Mouse (Mus musculus) WW6 (cell line): ENCODE data around the gene Clec4b1.
"Not testable (repeated sequence)": the region's sequence is repeated elsewhere in the genome, so short reads cannot be mapped to it uniquely, and the experiment has no call there.

Experiments used
- DNase-seq: peaks from one replicate; pipeline ENCODE4 v3.0.0-alpha.2; 2013; ENCODE audit warnings: low read depth, low spot score

Clec4b1 gene

DNA sequence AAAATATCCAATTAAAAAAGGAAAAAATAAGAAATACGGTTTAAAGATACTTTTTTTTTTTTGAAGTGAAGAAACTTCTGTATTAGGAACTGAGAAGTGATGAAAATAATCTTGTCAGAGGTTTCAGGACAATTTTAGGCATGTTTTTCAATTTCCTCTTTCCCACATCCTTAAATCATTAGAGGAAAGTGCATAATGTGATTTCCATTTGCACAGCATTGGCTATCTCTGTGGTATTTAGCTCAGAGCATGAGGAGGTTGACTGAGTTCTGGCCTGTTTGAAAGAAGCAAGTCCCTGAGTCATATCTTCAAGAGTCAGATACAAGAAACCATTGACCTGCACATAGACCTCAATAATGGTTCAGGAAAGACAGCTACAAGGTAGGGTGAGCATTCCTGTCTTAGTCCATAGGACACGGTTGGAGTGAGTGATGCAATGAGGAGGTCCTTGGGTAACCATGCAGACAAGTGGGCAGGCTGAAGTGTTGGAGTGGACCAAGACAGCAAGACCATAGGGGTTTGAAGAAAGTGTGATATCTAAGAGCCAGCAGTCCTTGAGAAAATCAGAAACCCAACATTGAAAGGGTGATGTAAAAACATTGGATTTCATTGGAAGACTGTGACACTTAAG lies at the start of gene Clec4b1:
Clec4b1 (plus strand) TSS at position 221 of the 631 bp plus-strand sequence.
- no peak for DNase-seq

- not testable (repeated sequence) for DNase-seq
Observed at GRCm38 (mm10) chr6:123004696-123005095, 45.1 kb upstream of the Clec4b1 start.

- no peak for DNase-seq
Observed at GRCm38 (mm10) chr6:123005591-123005990, 44.2 kb upstream of the Clec4b1 start.

DNA sequence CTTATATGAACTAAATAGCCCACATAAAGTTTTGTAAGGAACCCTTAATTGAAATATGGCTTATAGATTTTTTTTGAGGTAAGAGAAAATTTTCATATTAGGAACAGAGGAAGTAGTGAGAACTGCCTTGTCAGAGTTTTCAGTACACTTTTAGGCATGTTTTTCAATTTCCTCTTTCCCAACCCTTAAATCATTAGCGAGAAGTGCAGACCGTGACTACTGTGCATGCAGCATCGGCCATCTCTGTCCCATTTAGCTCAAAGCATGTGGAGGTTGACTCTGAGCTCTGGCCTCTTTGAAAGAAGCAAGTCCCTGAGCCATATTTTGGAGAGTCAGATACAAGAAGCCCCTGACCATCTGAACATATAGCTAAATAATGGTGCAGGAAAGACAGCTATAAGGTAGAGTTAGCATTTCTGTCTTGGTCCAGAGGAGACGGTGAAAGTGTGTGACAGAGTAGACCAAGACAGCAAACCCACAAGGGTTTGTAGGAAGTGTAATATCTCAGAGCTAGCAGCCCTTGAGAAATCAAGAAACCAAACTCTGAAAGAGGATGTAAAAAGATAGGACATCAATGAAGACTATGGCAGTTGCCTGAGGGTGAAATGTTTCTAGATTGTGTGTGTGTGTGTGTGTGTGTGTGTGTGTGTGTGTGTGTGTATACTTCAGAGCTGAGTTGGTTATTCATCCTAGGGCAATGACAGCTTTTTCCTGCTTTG lies 45.5 kb downstream of the Clec4b1 start:
- no peak for DNase-seq

DNA sequence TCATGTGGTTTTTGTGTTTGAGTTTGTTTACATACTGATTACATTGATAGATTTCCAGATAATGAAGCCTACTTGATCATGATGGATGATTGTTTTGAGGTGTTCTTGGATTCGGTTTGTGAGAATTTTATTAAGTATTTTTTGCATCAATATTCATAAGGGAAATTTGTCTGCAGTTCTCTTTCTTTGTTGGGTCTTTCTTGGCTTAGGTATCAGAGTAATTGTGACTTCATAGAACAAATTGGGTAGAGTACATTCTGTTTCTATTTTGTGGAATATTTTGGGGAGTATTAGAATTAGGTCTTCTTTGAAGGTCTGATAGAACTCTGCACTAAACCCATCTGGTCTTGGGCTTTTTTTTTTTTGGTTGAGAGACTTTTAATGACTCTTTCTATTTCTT lies 56.4 kb downstream of the Clec4b1 start, which contains the start of gene Clec4a2:
Clec4a2 (plus strand) TSS at position 301 of the 400 bp plus-strand sequence.
- DNase-seq = not testable (repeated sequence)
